25 mouse cellular contexts compared by ENCODE assay signal in genomic region chr6:149236807-149237206, GRCm38 (mm10). TPM values are rescaled to one million over a fixed set of nuclear protein-coding genes. Genes with fewer than 3 reads are reported as not detected.
DNase-seq lines count a peak whose midpoint lies in the region; ATAC-seq and TF ChIP-seq lines count a peak whose summit lies in the region.
"Had no signal": no experiment of that assay in that cellular context is flagged by ENCODE, and none has a peak within 500 bp of the region (broad histone marks: within the 10 kb centered on the region; RNA-seq: fewer than 3 reads in every experiment).

No protein-coding gene starts in this region.

- no peaks in the 10 kb centered on the region for H3K27me3 ChIP-seq in kidney, adult 2 months (replicated peaks; ENCODE audit: control insufficient read depth, insufficient read depth, low read length)
- H3K27me3 ChIP-seq in lung, embryonic 16.5 days (ENCODE audit: control insufficient read depth, insufficient read depth, low read depth, low read length): no peaks in the 10 kb centered on the region
- no peaks in the 10 kb centered on the region for H3K27me3 ChIP-seq in midbrain, embryonic 16.5 days (ENCODE audit: control insufficient read depth, insufficient read depth, low read depth, low read length)
- H3K27me3 ChIP-seq: embryonic facial prominence, embryonic 15.5 days; hindbrain, embryonic 12.5 days; Patski had no signal

- H3K27ac ChIP-seq in kidney, adult 2 months (ENCODE audit: insufficient read depth, low read depth, low read length): no peak overlapping the region
- peak overlapping the region; percentile 83 for H3K27ac ChIP-seq in lung, embryonic 16.5 days (ENCODE audit: low read length)
- no peak overlapping the region for H3K27ac ChIP-seq in midbrain, embryonic 16.5 days (ENCODE audit: low read length)
- H3K27ac ChIP-seq: embryonic facial prominence, embryonic 15.5 days; forebrain, embryonic 10.5 days; heart, embryonic 10.5 days; hindbrain, embryonic 12.5 days had no signal

- H3K4me2 ChIP-seq in lung, embryonic 16.5 days (ENCODE audit: low read depth, low read length): no peak overlapping the region
- no peak overlapping the region for H3K4me2 ChIP-seq in midbrain, embryonic 16.5 days (ENCODE audit: low read length)
- H3K4me2 ChIP-seq: embryonic facial prominence, embryonic 15.5 days; hindbrain, embryonic 12.5 days had no signal

- no peaks in the 10 kb centered on the region for H3K4me1 ChIP-seq in kidney, adult 2 months (ENCODE audit: control insufficient read depth, insufficient read depth, low read length)
- peaks cover 3% of the 10 kb centered on the region; the same call in 1 of the 2 replicates for H3K4me1 ChIP-seq in lung, embryonic 16.5 days (replicated peaks; ENCODE audit: control insufficient read depth, insufficient read depth, low read length)
- H3K4me1 ChIP-seq in midbrain, embryonic 16.5 days (ENCODE audit: control insufficient read depth, insufficient read depth, low read length): no peaks in the 10 kb centered on the region
- H3K4me1 ChIP-seq: embryonic facial prominence, embryonic 15.5 days; forebrain, embryonic 10.5 days; hindbrain, embryonic 12.5 days had no signal

- DNase-seq in kidney, adult 2 months: peak; percentile 17
- no peak for DNase-seq in kidney, postnatal 10 days
- peak; percentile 82 for DNase-seq in lung, postnatal 25 days (ENCODE audit: low spot score)
- no peak for DNase-seq in adrenal gland, adult 18-20 months (ENCODE audit: low spot score in 2 of 2)
- DNase-seq in left cerebral cortex, adult 9 months (ENCODE audit: low spot score in 2 of 2): no peak
- DNase-seq: adrenal gland, adult 8-10 months; adrenal gland, postnatal 36 days; B cell, adult 2 months; cerebellum, adult 2 months; cerebellum, postnatal 10 days; embryo, embryonic 11 days; gastrocnemius, postnatal 10 days; heart, adult 18-20 months; heart, postnatal 10 days; heart, postnatal 4 days had no signal

- TF ChIP-seq CTCF in kidney, adult 2 months (conservative IDR thresholded peaks at IDR 0.05; ENCODE audit: insufficient read depth, insufficient read length, low read depth, low read length): no peak

- no peaks in the 10 kb centered on the region for H3K36me3 ChIP-seq in kidney, adult 2 months (ENCODE audit: control insufficient read depth, insufficient read depth, low read length)
- no peaks in the 10 kb centered on the region for H3K36me3 ChIP-seq in lung, embryonic 16.5 days (ENCODE audit: control insufficient read depth, insufficient read depth, low read length)
- no peaks in the 10 kb centered on the region for H3K36me3 ChIP-seq in midbrain, embryonic 16.5 days (ENCODE audit: control insufficient read depth, insufficient read depth, low read length)
- H3K36me3 ChIP-seq: embryonic facial prominence, embryonic 15.5 days; forebrain, embryonic 10.5 days; heart, embryonic 10.5 days; hindbrain, embryonic 12.5 days had no signal

- no peak overlapping the region for H3K9ac ChIP-seq in lung, embryonic 16.5 days (ENCODE audit: low read length)
- H3K9ac ChIP-seq in midbrain, embryonic 16.5 days (ENCODE audit: low read depth, low read length): no peak overlapping the region
- H3K9ac ChIP-seq: embryonic facial prominence, embryonic 15.5 days; hindbrain, embryonic 12.5 days had no signal

- WGBS in kidney, adult 2 months: 43% methylated on average over 2 of the region's 2 CpGs
- 53% methylated on average over 2 of the region's 2 CpGs for WGBS in lung, embryonic 16.5 days
- WGBS in midbrain, embryonic 16.5 days: 92% methylated on average over 2 of the region's 2 CpGs

- H3K4me3 ChIP-seq in kidney, adult 2 months (ENCODE audit: insufficient read depth, low read depth, low read length): no peak overlapping the region
- no peak overlapping the region for H3K4me3 ChIP-seq in lung, embryonic 16.5 days (ENCODE audit: low read length)
- H3K4me3 ChIP-seq in midbrain, embryonic 16.5 days (ENCODE audit: low read depth, low read length): no peak overlapping the region
- H3K4me3 ChIP-seq: embryonic facial prominence, embryonic 15.5 days; erythroblast, embryonic 14.5 days; forebrain, embryonic 10.5 days; heart, embryonic 10.5 days; hindbrain, embryonic 12.5 days had no signal

- no peaks in the 10 kb centered on the region for H3K9me3 ChIP-seq in lung, embryonic 16.5 days (ENCODE audit: control insufficient read depth, low read length)
- H3K9me3 ChIP-seq in midbrain, embryonic 16.5 days (replicated peaks; ENCODE audit: control insufficient read depth, low read length, poor library complexity, severe bottlenecking): no peaks in the 10 kb centered on the region
- H3K9me3 ChIP-seq: embryonic facial prominence, embryonic 15.5 days; forebrain, embryonic 10.5 days; heart, embryonic 10.5 days; hindbrain, embryonic 12.5 days had no signal

- no peak for TF ChIP-seq POLR2A in kidney, adult 2 months (IDR thresholded peaks at IDR 0.05; ENCODE audit: low read depth, low read length)

- peak; percentile 92 for ATAC-seq in lung, embryonic 16.5 days (ENCODE audit: low read depth)
- no peak for ATAC-seq in midbrain, embryonic 16.5 days
- ATAC-seq: forebrain, embryonic 14.5 days; hindbrain, embryonic 16.5 days; Patski had no signal

RNA-seq across cellular contexts. Expression of gene Amn1, which starts 48.3 kb away (rescaled TPM):
- polyA plus RNA-seq in kidney, adult 2 months (2012; rRNA removed): 7.2 and 9.8 TPM in 2 replicates
- 25.9 and 34.5 TPM in 2 replicates for polyA plus RNA-seq in lung, embryonic 16.5 days (2015; fragmentation: Nextera tagmentation; extraction: Ambion mirVana)
- 10 to 100 TPM; 25.2 to 29.0 TPM for total RNA-seq in adrenal gland, adult 18-20 months (2021)
- 110 and 112 TPM in 2 replicates for polyA plus RNA-seq in midbrain, embryonic 16.5 days (2015; fragmentation: Nextera tagmentation; extraction: Ambion mirVana)

Comparison
In these comparisons a context has a peak if more than half of its experiments do, and no peak if none do; other contexts are left out.
1. DNase-seq: peak in kidney, adult 2 months (single experiment) and lung, postnatal 25 days (single experiment); none in kidney, postnatal 10 days (single experiment), adrenal gland, adult 18-20 months (0 of 2) and left cerebral cortex, adult 9 months (0 of 2).